Mouse (Mus musculus) kidney, adult 11 months (tissue): Measurements from ENCODE around the gene Cd244a.

Source experiments
- DNase-seq: peaks from one replicate; pipeline ENCODE4 v3.0.0; 2022

Cd244a gene

DNA sequence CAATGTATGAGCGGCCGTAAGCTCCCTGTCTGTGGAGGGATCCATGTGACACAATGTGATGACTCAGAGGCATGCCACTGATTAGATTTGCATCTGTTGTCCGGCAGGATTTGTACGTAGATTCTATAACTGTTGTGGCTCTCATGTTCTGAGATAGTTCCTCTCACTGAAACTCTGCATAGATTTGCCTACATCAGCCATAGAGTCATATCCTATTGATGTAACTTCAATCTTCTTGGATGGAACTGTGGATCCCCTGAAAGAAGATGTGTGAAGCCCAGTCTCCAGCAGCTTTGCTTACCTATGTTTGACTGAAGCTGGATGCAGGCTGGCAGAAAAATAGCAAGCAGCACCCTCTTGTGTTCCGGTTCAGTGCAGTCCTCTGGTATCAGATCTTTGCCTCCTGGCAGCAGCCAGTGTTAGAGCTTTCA is 99.6 kb downstream of the Cd244a start:
- DNase-seq, result no peak
